Mouse (Mus musculus): Measurements from ENCODE around the gene Fgfr2.

DNA sequence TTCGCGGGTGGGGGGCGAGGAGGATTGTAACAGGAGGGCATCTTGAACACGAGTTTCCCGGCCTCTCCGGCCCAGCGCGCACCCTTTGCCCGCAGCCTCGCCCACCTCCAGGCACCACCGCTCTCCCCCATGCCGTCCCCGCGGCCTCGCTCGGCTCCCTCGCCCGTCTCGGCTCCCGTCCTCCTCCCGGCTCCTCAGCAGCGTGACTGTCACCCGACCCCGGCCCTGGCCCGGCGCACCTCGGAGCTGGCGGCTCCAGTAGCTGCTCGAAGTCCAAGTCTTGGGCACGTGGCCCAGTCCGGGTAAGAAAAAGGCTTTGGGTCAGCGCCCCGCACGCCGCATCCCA lies 1760.9 kb downstream of the Fgfr2 start:
- TF ChIP-seq CTCF (IDR thresholded peaks at IDR 0.05) (no peak), EP300 (IDR thresholded peaks at IDR 0.05) (no peak)
